Mouse (Mus musculus): ENCODE measurements around the gene Rac3.
"Not testable (repeated sequence)": the region's sequence is repeated elsewhere in the genome, so short reads cannot be mapped to it uniquely, and the experiment has no call there.

The Rac3 gene

DNA sequence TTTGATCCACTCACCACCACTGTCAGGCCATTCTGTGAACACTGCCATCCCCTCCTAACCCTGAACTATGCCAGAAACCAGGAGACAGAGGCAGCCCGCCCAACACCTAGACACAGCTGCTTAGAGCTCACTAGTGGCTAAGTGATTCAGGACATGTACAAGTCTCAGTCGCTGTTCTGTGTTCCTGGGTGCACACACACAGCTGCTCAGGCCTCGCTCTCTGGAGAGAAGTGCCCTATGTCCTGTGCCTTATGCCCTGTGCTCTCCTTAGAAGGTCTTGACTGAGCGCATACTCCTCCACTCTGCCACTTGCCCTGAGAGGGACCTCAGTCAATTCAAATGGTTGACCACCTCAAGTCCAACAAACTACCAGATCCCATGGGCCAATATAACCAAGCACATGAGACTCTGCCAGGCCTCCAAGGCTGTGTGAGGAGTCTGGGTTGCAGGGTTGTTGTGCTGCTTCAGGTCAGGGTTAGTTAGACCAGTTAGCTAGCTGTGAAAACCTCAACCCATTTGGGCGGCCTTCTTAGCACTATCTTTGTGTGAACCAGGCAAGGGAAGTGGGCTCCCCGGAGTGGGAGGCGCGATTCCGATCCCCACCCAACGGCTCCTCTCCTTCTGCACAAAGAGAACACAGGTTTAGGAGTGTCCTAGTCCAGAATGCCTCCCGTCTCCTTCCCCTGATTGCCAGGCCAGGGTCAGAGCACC, 7.4 kb downstream of the Rac3 start:
- no peak for DNase-seq (ENCODE audit: low spot score in 2 of 2)

DNA sequence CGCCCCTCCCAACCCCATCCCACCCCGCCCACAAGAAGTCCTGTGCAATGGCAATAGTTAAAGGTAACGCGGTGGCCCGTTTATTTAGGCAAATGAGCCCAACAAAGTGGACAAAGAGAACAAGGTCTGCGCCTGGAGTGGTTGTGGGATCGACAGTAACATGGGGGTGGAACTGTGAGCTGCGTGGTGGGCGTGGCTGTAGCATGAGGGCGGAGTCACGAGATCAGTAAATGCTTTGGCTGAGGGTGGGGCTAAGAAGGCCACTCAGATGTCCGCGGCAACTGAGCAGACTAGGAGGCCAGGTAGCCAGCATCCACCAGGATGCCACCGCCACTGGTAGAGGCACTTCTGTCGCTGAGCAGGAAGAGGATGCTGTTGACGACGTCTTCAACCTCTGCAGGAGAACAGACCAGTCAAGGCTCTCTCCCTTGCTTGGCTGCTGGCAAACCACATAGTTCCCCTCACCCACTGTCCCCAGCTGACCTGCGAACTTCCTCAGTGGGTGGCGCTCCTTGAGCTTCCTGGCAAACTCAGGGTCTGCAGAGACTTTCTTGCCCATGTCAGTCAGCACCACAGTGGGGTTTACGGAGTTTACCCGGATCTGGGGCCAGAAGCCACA, 8.3 kb downstream of the Rac3 start:
- DNase-seq (ENCODE audit: low spot score in 2 of 2), result not testable (repeated sequence)

DNA sequence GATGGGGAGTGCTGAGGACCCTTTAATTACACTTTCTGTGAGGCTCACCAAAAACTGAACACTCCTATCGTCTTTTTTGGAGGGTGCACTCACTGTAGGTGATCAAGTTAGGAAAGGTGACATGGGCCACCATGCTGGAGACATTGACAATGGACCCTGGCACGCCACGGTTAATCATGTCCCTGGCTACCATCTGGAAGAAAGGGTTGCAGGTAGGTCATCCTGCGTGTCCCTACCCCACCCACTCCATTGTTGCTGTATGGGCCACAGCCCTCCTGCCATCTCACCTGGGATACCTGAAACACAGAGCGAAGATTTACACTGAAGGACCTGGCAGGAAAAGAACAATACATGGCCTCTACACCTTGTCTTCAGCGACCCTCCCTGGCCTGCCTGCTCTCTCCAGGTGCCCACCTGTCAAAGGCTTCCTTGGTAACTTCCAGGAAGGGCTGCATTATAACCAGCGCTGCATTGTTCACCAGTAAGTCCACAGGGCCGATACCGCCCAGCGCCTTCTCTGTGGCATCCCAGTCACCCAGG, 9.1 kb downstream of the Rac3 start:
- no peak for DNase-seq (ENCODE audit: low spot score in 2 of 2)

DNA sequence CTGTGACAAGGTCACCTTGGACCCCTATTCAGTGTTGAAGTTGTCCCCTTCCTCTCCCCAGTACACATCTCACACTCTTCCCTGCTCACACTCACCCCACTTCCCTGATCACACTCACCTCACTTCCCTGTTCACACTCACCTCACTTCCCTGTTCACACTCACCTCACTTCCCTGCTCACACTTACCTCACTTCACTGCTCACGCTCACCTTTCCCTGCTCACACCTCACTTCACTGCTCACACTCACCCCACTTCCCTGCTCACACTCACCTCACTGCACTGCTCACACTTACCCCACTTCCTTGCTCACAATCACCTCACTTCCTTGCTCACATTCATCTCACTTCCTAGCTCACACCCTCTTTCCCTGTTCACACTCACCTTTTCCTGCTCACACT, 10.1 kb downstream of the Rac3 start:
- no peak for DNase-seq (ENCODE audit: low spot score in 2 of 2)

DNA sequence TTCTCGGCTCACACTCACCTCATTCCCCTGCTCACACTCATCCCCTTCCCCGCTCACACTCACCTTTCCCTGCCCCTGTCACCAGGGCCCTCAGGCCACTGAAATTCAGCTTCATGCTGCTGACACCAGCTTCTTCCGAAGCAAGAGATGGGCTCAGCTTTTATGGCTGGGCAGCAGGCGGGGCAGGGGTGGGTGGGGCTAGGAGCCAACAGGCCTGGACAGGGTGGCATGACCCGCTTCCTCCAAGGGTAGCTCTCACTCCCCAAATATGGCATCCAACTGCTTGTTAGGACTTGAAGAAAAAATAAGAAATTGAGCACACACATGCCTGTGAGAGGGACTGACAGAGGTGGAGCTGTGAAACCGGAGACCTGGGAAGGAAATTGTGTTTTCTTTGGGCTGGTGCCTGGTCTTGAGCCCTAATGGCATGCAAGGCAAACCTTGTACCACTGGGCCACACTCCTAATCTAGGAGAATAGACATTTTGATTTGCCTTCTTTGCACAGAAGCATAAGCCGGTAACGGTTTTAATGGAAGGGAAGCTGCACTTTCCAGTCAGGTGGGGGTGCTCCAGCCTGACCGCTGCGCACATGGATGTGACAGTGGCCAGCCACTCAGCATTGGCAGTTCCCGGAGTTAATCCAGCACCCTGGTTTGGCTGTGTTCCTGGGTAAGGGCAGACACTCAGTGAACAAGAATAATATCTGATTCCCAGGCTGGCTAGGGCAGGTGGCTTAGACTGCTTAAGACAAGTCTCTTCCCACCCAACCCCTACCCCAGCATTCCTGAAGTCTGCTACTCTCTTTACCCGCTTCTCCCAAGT, 10.8 kb downstream of the Rac3 start, which contains the start of gene Cbr2:
Cbr2 (minus strand) TSS at position 257 of the 823 bp plus-strand sequence.
- no peak for DNase-seq (ENCODE audit: low spot score in 2 of 2)

DNA sequence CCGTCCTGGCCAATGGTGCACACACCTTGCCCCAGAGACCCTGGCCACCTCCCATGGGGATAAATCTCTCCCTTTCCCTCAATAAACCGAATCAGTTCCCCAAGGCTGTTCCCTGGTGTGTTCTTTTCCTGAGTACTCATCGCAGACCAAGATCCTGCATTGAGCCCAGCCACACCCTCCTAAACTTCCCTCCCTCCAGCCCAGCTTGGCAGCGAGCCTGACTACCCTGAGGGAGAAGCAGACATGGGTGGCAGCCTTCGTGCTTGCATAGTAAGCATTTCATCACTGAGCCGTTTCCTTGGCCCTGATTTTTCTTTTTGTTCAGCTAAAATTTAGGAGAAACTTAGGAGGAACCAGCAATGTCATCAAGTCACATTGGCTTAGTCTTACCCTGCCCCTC, 12.3 kb downstream of the Rac3 start:
- no peak for DNase-seq (ENCODE audit: low spot score in 2 of 2)

DNA sequence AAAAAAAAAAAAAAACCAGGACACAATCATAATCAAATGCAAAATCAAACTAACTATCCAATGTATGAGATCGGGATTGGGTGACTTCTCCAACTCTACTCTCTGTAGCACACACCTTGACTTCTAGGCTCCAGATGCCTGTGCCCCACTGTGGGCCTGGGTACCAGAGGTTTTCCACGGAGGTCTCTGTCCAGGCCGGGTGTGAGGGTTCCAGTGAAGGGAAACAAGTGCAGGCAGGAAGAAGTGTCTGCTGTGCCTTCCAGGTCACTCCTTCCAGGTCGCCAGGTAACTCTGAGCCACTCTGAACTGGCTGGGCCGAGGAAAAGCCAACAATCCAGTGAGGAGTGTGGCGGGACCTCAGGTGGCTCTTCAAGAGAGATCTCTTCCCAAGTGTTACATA, 15.2 kb downstream of the Rac3 start:
- no peak for DNase-seq (ENCODE audit: low spot score in 2 of 2)

DNA sequence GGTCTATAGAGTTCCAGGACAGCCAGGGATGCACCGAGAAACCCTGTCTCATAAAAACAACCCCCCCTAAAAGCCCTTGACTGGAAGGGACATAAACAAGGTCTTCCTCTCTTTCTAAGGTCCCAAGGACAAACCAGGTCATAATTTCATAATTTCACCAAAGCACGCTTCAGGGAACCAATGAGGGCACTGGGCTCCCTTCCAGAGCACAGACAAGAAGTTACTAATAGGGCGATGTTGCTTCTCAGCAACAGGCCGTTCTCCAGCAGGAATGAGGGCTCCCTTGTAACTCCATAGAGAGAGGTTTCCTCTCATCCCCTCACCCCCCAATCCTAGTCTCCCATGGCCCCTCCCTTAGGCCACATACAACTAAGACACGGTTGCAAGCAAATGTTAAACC, 19.7 kb downstream of the Rac3 start:
- no peak for DNase-seq (ENCODE audit: low spot score in 2 of 2)

DNA sequence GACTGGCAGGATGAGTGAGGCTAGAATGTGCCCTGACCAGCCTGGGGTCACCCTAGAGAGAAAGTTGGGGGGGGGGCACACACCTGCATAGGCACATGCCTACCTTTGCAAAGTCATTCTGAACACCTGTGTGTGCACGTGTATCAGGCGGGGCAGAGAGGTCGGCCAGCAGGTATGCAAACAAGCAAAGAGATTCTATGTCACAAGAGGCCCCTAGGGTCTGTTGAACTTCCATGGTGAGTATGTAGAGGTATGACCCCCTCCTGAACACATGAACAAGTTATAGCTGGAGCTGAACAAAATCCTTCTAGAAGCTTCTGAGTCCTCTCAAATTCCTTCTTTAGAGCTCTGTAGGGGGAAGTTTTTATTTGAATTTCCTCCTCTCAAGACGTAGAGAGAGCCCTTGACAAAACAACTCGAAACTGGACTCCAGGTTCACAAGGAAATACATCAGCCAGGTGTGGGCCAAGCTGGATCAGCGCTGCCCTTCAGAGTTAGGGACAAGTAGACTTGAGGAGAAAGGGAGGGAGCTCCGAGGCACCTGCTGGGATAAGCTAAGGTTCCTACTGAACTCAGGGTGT, 22.9 kb downstream of the Rac3 start:
- DNase-seq (ENCODE audit: low spot score in 2 of 2), result no peak

DNA sequence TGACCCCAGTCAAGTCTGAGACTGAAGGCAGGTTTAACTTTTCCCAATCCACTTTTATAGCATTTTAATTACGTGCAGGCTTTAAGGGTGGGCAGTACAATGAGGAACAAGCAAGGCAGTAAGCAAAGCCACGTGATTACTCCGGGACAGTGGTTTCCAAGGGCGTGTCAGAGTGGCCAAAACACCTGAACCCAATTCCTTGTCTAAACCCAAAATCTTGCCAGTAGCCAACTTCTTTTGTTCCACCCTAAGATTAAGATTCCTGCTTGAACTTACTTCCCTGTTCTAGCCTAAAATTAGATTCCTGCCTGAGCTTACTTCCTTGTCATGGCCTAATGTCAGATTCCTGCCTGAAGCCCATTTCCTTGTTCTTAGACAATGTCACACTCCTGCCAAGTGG, 26.7 kb downstream of the Rac3 start:
- no peak for DNase-seq (ENCODE audit: low spot score in 2 of 2)

DNA sequence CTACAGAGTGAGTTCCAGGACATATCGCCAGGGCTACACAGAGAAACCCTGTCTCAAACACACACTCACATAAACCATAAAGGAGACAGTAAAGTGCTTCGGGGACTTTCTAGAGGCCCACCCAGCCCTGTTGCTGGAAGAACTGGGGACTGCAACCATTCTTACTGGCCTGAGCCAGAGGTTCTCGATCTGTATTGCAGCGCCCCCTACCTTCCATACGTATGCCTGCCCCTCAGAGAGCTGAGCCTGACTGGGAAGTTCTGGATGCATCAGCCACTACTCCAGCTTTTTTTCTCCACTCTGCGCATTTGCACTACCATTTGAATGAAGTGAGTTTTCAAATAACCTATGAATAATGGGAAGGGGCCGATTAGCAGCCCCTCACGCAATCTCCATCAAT, 28.2 kb downstream of the Rac3 start:
- peak in 1 of 2 experiments; percentile 40 for DNase-seq (ENCODE audit: low spot score in 2 of 2)

DNA sequence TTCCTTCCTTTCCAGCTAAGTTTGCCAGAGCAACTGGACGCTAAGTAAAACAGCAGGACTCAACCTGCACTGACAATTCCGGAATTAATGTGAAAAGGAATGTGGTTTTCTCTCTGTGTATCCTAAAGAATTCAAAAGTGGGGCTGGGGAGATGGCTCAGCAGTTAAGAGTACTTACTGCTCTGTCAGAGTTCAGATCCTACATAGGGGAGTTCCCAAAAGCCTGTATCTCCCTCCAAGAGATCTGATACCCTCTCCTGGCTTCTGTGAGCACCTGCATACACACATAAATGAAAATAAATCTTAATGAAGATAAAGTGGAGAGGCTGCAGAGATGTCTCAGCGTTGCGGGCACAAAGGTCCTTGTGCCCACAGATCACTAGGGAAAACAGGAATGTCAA, 30.3 kb downstream of the Rac3 start:
- no peak for DNase-seq (ENCODE audit: low spot score in 2 of 2)

DNA sequence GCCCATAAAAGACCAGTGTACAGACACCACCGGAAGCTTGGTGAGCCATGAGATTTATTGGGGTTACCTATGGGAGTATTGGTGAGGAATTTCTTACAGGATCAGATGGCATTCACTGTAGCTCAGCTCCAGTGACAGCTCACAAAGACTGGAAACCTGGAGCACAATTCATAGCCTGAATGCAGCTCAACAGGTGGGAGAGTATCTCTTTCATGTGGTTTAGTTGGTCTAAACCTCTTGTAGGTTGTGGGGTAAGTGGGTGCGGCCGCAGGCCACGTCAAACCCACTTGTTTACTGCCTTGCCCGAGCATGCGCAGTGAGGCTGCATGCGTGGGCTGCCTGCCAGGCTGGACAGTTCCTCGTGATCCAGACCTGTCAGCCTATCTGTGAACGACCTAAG, 39.0 kb downstream of the Rac3 start:
- DNase-seq (ENCODE audit: low spot score in 2 of 2), result no peak

DNA sequence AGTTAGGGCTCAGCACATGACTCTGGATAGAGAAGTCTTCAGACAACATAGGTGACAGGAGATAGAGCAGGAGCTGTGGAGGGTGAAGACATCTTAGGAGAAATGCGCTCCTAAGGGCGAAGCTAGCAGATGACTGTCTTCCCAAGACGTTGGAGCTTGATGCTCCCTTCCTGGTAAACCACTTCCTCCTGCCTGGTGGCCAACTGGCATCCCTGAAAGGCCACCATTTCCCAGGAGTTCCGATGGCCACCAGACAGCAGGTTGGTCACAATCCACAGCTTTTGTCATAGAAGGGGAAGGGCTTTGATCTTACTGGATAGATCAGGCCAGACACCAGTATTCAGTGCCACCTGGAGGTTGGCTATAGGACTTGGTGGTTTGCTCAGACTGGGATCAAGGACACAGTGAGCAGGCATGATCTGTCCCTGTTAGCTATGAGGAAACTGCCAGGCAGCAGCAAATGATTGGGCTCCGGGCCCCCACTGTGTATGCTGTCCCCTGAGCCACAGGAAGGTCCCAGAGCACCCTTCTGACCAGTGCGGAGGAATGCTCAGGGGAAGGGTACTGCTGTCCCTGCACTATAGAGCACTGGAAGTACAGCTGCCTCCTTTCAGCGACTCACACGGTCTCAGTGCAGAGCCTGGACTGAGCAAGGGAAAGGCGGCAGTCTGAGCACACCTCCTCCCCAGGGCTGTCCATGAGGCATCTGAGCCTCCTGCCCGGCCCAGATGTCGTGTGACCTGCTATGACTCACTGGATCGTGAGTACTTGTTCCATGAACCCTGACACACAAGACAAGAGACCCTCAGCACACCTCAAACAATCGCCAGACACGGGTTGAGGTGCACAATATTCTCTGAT, 40.8 kb downstream of the Rac3 start:
- no peak for DNase-seq (ENCODE audit: low spot score in 2 of 2)

DNA sequence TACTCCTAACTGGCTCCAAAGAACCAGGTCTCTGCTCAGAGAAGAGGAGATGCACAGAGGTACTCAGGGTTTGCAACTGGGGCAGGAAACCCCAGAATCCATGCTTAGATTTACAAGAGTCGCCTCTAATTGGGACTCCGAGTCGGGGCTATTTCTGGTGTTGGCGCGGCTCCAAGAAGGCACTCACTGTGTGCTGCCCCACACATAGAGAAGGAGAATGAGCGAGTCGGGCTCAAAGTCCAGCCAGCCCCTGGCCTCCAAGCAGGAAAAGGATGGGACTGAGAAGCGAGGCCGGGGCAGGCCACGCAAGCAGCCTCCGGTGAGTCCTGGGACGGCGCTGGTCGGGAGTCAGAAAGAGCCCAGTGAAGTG, 41.4 kb downstream of the Rac3 start, which contains the start of gene Hmga1b:
Hmga1b (plus strand) TSS at position 123 of the 370 bp plus-strand sequence.
- DNase-seq (ENCODE audit: low spot score in 2 of 2), result not testable (repeated sequence)

DNA sequence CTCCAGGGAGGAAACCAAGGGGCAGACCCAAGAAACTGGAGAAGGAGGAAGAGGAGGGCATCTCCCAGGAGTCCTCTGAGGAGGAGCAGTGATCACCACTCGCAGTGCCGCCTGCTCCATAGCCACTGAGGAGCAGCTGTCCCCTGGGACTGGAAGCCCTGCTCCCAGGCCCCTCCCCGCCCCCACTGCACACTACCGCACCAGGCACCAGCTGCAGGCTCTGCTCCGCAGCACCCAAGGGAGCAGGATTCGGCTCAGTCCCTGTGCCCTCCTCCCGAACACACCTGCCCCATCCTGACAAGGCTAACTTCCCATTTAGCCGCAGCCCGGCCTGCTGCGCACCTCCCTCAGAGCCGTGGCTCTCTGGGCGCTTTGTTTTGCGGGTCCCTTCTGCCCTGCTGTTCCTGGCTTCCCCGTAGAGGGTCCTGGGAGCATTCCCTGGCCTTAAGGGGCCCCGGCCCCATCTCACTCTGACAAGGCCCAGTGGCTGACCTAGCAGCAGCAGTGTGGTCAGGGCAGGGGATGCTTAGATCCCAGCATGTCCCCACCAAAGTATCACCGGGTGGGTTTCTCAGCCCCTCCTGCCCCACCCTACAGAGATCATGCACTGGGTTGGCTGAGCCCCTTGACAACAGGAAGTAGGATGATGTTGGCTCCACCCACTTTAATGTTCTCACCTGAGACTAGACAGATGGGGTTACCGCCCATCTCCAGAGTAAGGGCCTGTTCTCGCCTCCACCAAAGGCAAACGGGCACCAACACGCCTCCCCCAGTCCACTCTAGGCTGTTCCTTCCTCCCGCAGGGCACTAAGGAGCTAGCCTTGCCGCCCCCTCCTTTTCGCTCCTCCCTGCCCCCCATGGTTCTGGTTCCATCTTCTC, 42.1 kb downstream of the Rac3 start:
- not testable (repeated sequence) for DNase-seq (ENCODE audit: low spot score in 2 of 2)

DNA sequence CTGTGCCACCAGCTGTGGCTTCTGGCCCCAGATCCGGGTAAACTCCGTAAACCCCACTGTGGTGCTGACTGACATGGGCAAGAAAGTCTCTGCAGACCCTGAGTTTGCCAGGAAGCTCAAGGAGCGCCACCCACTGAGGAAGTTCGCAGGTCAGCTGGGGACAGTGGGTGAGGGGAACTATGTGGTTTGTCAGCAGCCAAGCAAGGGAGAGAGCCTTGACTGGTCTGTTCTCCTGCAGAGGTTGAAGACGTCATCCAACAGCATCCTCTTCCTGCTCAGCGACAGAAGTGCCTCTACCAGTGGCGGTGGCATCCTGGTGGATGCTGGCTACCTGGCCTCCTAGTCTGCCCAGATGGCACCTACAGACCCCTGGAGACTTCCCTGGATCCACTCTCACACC, 45.8 kb downstream of the Rac3 start:
- not testable (repeated sequence) for DNase-seq (ENCODE audit: low spot score in 2 of 2)

DNA sequence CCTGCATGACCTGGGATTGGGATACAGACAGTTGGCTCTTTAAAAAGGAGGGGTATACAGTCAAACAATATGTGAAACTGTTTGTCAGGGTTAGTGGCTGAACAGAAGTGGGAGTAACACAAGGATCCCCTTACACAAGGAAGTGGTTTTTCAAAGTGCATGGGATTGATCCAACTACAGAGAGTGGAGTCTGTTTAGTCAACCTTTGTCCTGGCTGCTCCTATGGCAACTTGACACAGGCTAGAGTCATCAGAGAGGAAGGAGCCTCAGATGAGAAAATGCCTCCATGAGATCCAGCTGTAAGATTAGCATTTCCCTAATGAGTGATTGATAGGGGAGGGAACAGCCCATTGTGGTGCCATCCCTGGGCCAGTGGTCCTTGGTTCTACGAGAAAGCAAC, 46.9 kb downstream of the Rac3 start:
- DNase-seq (ENCODE audit: low spot score in 2 of 2), result no peak

DNA sequence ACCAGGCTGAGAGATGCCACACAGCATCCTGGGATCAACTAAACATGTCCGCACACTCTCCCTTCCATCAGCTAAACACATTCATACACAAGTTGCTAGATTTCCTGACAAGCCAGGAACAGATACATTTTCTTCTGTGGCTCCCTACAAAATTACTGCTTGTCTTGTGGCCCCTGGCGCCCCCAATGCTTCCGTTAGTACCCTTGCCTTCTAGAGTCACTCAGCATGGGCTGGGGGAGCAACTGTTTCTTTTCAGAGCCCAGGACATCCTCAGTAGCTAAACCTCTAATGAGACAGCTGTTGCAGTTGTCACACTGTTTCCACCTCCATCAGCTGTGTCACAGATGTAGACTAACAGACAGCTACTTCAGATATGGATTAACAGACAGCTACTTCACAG, 51.5 kb downstream of the Rac3 start:
- DNase-seq (ENCODE audit: low spot score in 2 of 2), result no peak

Data from thymus, postnatal 10 days (tissue).